Mouse (Mus musculus) G1E (cell line): ENCODE measurements at regions not wholly inside any gene's neighbourhood (a gene's known extent, or its start where the extent isn't known, plus 50 kb on each side); places are given as distances from the start of the nearest gene placed in this dataset.

Experiments used
- CTCF ChIP-seq: IDR thresholded peaks from 2 replicates; pipeline ENCODE4 v1.5.1; 2012; ENCODE audit warnings: low read depth, low read length, inconsistent platforms, mixed read lengths
- GATA1 ChIP-seq: IDR thresholded peaks from 2 replicates; pipeline ENCODE4 v1.6.1; 2012; ENCODE audit warnings: borderline replicate concordance, low read length, inconsistent platforms, mixed read lengths
- POLR2AphosphoS5 ChIP-seq: IDR thresholded peaks from 2 replicates; pipeline ENCODE4 v1.6.1; 2012; ENCODE audit warnings: low read depth, low read length, inconsistent platforms; ENCODE audit not compliant: insufficient replicate concordance
- TAL1 ChIP-seq: conservative IDR thresholded peaks from 2 replicates; pipeline ENCODE4 v1.6.1; 2012; ENCODE audit warnings: low read depth, low read length, inconsistent platforms, mixed read lengths

DNA sequence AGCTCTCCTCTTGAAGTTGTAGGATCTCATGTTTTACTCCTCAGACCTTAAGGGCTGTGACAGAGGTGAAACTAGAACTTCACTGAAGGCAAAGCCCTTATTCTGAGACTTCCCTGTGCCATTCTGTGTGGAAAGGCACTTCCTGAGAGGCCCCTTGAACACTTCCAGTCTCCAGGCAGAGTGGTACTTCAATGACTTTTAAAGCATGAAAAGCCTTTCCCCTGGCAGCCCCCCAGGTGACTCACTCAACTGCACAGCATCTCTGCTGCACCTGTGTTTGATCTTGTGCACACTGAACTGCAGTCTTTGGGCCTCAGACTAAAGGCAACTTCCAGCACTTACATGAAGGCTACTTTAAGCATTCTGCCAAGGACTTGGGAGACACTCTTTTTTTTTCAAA is 1458.7 kb upstream of the Gm7489 start:
- TF ChIP-seq CTCF (no peak), GATA1 (no peak), POLR2AphosphoS5 (no peak), TAL1 (no peak)
